Mouse (Mus musculus) megakaryocyte, adult 5-6 weeks (primary cell): ENCODE results near the gene Elk3. TPM values are rescaled to one million over a fixed set of nuclear protein-coding genes. Genes with fewer than 3 reads are reported as not detected.

Source experiments
- ATAC-seq: 2 replicates; pipeline ENCODE4 v1.8.0; 2016; ENCODE audit warnings: mild to moderate bottlenecking, inconsistent platforms; ENCODE audit not compliant: poor library complexity, severe bottlenecking
- total RNA-seq, 2 experiments: library from RNA; stranded (forward) in 1 of 2; stranded (reverse) in 1 of 2; fragments of 153-499, 151-499 nt in 1 of 2; fragments of 221-1000, 200-1000 nt in 1 of 2; gene quantifications; 2 replicates each; pipeline versions ENCODE4 v1.2.3 to v1.2.4; 2015 to 2017

Elk3 gene
- total RNA-seq, 2 experiments from 2014 or later, result 19.8 to 29.4 TPM

DNA sequence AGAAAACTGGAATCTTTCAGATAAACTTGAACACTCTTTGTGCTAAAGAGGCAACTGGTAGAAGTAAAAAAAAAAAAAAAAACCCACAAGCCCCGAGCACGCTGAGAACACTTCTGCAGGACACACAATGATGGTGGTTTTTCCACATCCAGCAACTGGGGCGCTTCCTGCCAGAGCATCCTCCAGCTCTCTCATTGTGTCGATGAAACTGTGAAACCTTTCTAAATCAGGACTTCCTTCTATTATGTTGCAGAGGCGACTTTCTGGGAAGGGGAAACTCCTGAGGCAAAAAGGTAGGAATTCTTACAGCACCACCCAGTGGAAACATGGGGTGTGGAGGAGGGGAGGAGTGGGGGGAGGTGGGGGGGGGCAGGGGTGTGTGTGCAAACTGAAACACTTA, 13.2 kb downstream of the Elk3 start:
- no peak for ATAC-seq

DNA sequence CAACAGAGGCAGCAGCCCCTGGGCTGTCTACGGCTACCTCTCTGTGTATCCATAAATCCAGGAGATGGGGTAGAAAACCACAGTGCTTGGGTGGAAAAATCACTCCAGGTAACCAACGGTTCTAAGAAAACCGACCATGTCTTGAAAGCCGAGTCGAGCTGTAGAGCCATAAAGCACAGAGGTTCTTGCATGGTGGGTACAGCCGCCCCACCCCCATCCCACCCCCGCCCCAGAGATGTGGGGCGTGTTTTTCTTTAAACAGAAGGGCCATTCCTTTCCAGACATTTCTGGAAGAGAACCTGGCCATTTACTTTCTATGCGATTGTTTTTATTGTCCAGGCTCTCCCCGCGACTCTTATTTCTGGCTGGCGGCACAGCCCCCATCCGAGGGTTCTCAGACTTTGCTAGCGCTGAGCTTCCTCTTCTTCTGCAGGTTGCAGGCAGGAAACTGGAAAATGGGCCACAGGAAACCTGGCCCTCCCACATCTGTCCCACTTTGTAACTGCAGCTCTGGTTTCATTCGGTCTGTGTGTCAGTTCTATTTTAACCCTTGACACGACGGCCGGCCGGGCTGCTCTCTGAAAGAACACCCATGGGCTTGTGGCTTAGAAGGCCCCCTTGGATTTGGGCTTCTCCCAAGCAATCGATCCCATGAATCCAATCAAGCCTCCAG, 16.3 kb downstream of the Elk3 start:
- peak; percentile 25; the same call in 1 of the 2 replicates for ATAC-seq

DNA sequence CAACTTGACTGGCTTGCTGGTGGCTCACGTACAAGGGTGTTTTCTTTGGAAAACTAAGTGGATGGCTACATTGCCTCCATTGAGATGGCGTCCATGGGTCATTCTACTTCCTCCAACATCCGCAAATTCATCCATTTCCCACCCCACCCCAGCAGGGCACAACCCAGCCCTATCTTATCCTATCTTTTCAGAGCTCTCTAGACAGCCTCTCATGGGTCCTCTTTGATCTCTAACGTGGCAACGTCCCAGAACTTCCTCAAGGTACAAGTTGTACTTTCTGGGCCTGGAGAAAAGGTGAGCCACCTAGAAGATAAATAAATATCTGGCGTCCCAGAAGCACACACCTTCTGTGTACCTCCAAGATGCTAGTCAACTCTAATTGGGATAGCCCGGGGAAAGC, 17.3 kb downstream of the Elk3 start:
- no peak for ATAC-seq

DNA sequence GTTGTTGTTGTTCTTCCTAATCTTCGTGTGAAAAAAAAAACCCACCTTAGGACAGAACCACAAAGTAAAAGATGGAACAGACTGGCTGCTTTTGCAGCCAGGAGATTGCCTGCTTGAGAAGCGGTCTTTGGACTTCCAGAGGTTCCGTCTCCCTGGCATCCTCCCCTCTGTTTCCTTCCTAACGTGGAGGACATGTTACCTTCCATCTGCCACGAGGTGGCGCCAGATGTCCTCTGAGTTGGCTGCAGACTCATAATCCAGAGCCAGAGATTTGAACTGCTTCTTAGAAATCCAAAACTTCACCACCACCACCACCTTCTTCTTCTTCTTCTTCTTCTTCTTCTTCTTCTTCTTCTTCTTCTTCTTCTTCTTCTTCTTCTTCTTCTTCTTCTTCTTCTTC, 19.1 kb downstream of the Elk3 start:
- peak; percentile 68 for ATAC-seq

DNA sequence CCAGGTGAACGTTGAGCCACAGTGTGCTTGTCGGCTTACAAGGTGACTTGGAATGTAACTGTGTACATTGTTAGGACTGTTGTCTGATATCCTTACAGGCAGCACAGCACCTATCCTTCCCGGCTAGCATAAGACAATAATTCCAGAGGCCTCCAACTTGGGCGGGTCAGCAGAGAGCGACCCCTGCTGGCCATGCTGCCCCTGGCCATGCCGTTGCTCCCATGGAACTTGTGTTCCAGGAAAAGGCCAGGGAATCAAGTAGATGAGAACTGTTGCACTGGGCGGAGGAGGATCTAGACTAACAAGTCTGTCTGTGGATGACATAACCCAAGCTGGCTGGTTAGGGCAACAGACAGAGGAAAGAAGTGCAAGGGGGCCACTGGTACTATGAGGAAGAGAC, 19.6 kb downstream of the Elk3 start:
- no peak; the same call in 1 of the 2 replicates for ATAC-seq

DNA sequence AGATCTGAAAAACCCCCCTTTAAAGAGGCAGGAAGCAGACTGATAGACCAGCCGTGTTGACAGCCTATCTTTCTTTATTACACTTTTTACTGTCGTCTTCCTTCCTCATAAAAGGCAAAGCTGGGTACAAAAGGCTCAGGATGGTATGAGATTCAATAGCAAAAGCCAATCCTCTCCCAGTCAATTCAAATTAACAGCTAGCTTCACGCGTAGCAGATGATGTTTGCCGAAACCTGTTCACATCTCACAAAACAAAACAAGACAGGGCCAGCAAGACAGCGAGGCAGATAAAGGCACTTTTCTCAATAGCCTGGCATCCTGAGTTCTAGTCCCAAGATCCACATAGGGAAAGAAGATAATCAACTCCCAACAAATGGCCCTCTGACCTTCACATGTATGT, 21.5 kb downstream of the Elk3 start:
- ATAC-seq, result no peak

DNA sequence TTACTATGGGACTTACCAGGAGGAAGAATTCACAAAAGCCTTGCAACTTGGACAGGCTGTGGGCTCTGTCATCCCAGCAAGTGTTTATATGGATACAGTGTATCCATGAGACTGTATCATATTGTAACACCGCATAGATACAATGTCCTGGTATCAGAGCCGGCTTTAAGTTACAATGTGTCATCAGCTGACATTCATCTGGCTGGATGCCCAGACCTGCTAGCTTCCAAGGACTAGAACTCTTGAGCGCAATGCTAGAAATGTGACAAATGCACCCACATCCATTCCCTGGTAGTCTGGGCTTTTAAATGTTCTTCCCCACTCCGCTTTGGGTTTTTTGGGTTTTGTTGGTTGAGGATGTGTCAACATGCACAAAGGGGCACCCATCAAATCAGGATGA, 22.6 kb downstream of the Elk3 start:
- ATAC-seq, result no peak

DNA sequence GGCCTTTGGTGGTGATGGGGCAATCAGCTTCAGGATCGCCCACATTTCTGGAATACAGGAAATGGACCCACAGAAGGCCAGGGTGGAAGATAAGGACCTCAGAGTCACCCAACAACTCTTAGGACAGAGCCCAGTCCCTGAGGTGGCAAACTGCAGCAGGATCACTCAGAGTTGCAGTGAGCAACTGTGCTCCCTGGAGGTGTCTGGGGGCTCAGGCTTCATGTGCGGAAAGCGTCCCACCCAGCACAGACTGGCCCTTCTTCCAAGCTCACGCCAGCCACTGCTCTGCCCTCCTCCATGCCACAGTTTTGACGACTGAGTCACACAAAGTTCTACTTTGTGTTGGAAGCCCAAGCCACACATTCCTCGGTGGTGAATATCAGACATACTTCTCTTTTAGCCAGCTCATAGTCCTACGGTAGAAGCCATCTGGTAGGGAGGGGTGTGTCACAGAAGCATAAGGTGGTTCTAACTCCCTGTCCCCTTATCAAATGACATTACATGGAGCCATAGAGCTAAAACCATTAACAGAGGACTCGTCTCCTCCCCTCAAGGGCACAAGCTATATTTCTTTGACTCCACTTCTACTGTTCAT, 23.3 kb downstream of the Elk3 start:
- ATAC-seq, result no peak

DNA sequence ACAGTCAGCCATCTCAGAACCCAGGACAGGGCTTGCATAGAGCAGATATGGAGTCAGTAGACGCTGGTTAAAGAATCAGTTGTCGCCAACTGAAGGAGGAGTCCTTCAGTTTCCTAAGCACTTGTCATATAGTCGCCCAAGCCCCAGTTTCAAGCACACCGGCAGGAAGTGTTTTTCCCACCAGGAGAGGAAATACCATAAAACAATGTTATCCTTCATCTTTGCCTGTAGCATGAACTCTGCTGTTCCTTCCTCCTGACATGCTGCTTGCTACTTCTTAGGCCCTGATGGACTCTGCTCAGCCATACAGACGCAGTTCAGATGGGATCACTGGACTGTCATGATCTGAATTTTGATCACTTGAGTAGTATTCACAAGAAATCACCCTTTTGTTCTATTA, 25.4 kb downstream of the Elk3 start:
- no peak for ATAC-seq

DNA sequence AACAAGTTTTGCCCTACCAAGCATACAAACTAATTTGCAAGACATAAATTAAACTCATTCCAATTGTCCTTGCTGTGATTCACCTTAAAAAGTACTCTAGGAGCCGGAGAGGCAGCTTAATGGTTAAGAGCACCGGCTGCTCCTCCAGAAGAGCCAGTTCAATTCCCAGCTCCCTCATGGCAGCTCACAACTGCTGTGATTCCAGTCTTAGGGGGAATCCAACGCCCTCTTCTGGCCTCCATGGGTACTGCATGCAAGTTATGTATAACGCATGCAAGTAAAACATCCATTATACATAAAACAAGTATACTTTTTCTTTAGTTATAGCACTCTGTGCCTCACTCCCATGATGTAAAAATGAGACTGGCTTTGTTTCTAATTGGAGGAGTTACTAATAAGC, 27.7 kb downstream of the Elk3 start:
- no peak for ATAC-seq

DNA sequence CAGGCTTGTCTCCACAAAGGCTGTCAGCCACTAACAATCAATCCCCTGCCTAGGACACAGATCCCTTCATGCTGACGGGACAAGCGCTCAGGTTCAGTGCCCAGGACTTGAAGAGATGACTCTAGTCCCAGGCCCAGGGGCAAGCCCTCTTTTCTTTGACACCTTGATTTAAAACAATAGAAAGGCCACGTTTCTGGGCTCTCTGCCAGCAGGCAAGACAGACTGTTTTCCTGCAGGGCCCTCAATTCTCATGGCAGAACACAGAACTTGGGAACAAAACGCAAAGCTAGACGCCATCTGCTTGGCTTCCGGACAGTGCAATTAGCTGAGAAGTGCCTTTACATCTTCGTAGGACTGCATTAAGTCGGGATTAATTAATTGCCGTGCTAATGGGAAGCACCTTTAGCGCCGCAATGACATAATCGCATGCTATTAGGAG, 28.4 kb downstream of the Elk3 start:
- ATAC-seq, result no peak

DNA sequence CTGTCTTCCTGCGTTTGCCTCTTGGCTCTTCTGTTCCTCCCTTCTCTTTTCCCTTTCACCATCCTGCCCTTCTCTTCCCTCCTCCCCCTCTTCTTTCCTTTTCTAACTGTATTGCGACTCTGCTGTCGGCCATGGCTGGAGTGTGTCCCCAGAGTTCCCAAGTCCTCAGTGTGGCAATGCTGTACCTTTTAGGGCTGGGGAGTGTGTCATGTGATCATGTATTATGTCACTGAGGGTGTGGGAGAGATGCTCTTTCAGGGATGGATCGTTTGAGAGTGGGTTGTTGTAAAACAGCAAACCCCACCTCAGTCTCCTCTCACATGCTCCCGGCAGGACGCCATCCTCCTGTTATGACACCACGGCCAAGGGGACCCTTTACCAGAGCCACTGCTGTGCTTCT, 29.8 kb downstream of the Elk3 start:
- ATAC-seq, result no peak

DNA sequence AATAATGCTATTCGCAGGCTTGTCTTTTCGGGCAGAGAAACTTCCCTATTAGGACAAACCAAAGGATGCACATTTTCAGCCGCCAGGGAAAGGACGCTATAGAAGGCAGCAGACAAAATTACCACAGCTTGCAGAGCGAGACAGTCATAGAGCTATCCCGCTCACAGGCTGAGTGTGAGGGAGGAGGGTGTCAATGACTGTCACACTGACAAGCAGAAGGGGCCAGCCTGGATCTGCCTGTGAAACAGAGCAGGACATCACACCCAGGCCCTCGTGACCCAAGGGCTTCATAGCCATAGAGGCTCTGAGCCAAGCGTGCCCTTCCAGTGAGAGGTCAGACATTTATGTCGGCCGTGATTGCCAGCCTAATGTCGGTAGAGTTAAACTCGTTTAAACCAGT, 30.3 kb downstream of the Elk3 start:
- no peak for ATAC-seq

DNA sequence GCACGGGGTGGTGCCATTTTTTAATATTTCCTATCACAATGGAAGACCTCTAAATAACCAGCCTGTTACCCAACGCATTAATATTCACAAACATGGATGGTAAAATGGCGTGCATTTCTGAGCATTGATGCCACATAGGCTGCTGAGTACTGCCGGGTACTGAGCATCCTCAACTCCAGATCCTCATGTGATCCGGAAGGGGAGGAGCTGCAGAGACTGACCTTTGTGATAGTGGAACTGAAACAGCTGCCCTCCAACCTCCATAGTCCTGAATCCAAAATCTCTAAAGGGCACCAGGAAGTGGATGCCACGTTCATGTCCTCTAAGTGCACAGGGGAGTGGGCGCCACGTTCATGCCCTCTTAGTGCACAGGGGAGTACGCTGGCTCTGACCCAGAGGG, 31.9 kb downstream of the Elk3 start:
- no peak for ATAC-seq

DNA sequence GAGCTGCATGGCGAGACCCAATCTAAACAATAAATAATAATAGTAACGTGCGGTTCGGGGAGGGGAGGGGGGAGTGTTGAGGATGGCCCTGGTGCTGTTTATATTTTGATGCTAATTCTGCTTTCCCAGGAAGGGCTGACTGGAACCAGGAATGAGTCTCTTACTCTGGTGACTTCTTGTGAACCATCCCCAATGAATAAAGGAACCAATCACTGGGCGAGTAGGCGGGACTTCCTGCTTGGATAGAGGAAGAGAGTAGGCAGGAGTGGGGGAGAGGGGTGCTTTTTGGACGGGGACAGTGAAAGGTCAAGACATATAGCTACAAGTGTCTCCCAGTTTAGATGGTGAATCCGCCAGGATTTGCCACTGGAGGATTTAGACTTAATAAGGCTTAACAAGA, 32.6 kb downstream of the Elk3 start:
- no peak for ATAC-seq

DNA sequence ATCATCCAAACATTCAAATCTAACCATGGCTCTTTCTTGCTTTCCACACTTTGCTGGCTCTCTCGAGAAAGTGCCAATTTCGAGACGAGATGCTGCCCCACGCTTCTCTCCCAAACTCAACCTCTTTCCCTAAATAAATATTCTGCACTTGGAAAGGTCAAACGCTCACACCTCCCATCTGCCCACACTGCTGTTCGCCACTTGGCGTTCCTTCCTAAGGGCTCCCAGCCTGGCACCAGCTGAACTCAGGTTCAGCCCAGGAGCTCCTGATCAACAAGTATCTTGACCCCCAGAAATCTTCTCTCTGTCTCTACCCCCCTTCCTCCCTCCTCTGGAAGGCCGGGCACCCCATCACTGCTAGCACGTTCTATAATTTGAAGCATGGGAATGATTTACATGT, 34.1 kb downstream of the Elk3 start:
- ATAC-seq, result no peak

DNA sequence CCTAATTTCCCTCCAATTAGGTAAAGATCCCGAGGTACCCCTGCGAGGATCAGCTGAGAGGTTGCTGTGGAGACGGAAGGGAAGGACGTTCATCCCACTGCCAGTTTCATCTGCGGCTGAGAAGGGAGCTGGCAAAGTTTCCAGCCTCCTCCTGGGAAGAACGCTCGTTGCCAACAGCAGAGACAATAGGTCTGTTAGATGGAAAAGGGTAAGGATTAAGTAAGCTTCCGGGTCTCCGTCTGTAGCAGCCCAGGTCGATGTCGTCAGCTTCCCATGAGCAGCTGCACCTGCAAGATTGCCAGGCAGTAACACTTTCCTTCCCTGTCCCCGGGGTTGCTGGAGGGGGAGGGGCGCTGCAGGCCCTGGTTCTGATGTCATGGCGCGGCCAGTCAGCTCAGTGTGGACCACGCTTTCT, 34.6 kb downstream of the Elk3 start:
- peak; percentile 72 for ATAC-seq

DNA sequence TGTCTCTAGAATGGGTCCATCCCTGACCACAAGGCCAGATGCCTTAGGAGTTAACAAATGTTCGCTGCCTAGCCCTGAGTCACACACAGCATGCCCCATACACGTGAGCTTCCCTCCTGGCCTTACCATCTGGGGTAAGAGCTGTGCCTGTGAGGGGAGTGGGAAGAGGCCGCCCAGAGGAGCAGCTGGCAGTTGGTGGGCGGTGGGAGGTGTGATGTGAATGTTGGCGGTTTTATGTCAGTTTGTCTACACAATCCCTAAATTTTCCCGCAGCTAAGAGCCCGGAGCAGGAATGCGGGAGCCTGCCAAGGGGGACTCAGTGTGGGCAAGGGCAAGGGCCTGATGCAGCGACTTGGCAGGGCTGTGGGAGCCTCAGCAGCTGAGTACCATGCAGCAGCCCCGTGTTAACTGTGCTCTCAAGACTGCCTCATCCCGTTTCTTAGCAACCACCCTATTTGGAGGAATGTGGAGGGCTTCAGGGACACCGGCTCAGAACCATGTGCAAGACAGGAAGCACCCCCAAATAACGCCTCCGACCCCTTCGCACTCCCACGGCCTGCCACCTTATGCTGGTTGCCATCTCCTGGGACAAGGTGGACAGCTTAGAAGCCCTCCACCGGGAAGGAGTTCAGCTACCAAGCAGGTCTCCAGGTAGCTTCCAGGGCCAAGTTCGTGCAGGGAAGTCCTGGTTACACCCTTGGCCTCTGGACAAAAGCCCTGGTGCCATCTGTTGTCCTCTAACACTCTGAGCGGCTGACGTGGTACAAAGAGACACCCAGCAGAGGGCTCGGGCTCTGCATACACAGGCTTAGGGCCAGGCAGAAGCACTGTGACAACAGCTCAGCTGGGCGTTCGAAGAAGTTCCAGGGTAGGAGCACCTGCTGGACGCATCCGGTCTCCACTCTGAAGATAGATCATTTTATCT, 35.5 kb downstream of the Elk3 start:
- no peak for ATAC-seq

DNA sequence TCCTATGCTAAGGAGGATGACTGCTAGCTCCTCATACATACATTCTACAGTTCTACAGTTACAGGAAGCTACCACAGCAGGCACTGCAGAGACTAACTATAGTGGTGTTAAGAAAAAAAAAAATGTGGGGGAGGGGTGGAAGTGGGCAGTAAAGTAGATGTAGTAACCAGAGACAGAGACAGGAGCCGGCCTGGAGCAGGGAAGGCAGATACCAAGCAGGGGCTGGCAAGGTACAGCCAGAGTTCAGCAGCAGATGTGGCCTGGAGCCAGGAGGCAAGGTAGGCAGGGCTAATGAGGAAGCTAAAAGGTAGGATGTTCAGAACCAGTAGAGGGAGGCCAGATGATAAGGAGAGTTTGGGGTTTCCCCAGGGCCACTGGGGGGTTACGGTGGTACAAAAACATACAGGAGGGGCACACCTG, 36.6 kb downstream of the Elk3 start:
- ATAC-seq, result peak; percentile 16; the same call in 1 of the 2 replicates

DNA sequence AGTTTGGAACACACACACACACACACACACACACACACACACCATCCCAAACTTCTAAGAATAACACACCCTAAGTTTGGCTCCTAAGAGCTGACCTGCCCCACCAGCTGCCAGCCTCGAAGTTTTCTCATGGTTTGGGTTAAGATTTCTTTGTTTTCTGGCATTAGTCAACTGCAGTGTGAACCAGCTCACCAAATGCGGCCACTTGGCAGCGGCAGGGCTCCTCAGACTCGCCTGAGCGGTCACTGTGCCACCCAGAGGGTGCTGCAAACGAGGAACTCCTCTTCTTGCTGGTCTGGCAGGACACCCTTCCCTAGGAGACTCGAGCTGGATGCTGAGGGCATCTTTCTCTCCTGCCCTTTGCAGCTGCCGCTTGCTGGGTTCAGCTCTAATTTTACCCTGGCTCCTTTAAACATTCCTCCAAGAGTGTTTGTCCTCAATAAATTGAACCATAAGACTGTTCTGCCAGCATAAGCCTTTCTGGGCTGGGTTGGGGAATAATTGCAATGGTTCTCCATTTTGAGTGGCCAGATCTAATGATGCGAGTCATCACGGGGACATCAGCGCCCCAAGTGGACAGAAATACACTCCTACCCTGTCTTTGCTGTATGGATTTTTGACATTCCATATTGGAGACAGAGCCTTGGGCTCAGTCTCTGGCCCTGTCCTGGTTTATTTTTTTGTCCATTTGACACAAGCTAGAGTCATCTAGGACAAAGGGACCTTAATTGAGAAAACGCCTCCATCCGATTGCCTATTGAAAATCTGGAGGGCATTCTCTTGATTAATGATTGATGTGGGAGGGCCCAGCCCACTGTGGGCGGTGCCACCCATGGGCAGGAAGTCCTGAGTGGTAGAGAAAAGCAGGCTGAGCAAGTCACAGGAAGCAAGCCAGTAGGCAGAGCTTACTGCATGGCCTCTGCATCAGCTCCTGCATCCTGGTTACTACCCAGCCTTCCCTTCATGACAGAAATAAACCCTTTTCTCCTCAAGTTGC, 37.7 kb downstream of the Elk3 start:
- ATAC-seq, result peak; percentile 43; the same call in 1 of the 2 replicates
